Mouse (Mus musculus): ENCODE results near the gene Zfp773.
"Not testable (repeated sequence)": the region's sequence is repeated elsewhere in the genome, so short reads cannot be mapped to it uniquely, and the experiment has no call there.

The Zfp773 gene

DNA sequence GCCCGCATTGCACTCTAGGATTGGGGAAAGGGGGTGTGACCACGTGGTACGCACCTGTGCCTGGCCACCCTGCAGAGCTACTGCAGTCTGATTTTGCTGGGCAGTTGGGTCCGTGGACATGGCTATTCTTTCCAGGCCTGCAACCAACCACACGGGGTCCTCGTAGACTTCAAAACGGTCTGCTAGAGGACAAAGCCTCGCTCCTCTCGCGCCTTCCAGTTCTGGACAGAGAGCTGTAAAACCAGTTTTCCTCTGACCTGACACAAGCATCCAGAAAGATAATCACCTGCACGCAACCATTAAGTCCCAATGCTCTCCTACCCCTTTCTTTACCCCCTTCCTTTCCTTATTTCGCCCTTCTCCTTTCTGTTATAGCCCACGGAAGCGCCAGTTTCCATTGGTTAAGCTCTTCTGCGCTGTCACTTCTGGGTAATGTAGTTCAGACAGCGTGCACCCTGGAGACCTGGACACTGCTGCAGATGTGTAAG lies at the start of gene Zfp773:
Gene Zfp773 (minus strand): TSS at position 377 of the 488 bp plus-strand sequence.
- peak; percentile 80 for DNase-seq

DNA sequence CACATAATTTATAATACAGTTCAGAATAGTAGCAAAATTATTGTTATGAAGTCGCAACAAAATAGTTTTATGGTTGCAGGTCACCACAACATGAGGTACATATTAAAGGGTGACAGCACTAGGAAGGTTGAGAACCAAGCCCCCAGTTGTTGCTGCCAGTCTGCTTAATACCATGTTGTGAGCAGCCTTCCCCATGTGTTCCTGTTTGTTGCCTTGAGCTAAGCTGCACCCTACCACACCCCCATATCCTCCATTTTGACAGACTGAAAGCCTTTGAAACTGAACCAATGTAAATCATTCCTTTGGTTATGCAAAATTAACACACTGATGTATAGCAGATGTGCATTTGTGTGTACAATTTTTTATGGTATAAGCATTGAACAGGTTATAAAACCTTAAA lies 49.3 kb upstream of the Zfp773 start:
- DNase-seq: peak; percentile 1

DNA sequence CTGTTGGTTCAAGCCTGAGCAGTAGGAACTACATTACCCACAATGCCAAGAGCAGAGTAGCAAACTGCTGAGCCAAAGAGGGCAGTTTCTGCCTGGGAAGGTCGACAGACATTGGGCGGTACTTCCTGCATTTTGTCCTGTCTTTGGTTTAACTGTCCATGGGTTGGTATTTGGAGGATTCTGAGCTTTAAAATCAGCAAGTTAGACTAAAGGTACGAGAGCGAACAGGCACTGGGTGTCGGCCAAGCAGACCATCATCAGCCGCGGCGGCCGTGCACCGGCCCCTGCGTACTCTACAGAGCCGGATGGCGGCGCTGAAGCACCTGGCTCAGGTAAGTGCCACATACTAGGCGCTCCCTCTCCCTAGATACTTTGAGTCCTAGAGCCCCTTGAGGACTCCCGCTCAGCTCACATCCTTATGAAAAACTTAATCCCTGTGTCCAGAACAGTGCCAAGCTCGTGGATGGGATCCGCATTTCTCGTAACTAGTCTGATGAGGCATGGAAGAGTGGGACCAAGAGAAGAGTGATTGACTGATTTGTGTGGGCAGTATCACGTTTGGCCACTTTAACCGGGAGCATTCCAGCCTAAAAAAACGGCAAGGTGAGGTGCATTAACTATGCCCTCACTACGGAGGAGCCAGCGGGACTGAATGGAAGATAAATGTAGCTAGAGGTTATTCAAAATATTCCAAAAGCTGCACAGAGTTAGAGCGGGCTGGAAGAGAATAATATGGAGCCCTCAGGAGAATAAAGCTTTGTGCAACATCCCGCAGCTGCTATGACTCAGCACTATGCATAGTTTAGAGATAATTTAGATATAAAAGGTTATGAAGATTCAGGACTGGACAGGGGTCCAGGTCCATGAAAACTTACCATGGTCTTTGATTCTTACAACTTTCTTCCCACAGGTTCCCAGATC lies 34.9 kb upstream of the Zfp773 start, which contains the start of gene Zfp418:
Gene Zfp418 (plus strand): TSS at position 104 of the 921 bp plus-strand sequence.
- peak; percentile 75 for DNase-seq

DNA sequence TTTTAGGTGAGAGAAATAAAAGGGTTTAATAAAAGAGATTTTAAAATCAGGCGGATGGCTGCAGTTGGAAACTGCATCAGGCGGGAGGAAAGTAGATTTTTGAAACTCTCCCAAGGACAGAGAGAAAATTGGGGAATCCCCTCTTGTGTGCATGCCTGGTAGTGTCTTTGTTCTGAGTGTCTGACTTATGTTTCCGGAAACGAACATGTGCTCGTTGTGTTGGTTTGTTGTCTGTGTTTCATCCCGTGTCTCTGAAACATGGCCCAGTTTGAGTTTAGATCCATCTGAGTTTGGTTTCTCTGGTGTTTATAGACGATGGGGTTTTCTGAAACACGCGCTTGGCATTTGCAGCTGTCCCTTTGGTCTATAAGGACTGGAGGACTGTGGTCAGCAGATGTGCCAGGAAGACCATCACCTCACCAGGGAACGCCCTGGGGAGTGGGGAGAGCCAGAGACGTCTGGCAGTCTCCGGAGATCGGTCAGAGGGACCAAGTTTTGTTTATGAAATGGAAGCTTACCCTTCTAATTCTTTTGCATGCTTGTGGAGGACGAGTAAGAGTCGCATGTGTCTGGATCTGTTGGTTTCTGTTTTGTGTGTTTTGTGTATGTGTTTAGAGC lies 9.5 kb upstream of the Zfp773 start:
- DNase-seq: no peak

DNA sequence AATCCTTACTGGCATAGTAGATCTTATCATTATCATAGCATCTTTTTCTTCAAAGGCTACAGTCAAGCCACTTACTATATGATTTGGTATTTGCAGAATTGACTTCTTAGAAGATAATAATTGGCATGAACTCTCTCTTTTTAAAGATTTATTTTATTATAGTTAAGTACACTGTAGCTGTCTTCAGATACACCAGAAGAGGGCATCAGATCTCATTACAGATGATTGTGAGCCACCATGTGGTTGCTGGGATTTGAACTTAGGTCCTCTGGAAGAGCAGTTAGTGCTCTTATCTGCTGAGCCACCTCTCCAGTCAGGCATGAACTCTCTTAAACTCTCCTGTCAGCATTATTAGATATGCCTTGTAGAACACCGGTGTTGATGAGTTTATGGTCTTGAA lies 7.7 kb upstream of the Zfp773 start:
- DNase-seq: no peak

DNA sequence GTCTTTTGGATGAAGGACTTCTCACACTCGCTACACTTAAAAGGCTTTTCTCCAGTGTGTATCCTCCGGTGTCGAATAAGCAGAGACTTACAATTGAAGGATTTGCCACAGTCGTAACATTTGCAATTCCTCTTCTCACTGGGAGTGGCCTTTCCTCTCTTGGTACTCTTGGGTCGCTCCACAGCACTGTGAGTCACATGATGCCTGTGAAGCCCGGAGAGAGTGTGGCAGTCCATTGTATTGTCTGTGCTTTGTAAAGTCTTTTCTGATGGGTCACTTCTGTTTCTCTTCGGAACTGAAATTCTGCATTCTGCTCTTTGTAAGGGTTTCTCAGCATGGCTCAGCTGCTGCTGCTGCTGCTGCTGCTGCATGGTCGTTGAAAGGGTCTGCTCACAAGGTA lies 3.8 kb downstream of the Zfp773 start:
- no peak for DNase-seq

DNA sequence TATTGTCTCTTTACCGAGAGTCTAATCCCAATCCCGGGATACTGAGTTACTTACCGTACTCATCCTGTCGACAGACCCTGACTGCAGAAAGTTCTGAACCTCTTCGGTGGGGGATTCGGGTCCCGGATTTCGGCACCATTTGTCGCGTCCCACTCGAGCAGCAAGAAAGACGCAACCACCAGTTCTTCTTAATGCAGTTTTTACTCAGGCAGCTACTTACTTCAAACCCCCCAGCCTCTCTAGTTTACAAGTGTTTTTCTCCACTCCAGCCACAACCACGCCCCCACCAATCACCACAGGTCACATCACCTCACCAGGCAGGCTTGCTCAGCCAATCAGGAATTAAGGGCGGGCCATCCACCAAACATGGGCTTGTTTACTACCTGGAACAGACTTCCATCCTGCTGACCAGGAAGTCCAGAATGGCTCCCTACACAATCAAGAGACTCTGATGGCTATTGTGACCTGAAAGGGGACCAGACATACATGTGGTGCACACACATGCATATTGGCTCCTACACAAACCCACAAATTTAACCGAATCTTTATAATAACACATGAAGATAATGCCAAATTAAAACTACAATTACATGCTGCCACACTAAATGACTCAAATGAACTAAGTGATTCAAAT lies 5.9 kb downstream of the Zfp773 start:
- DNase-seq: not testable (repeated sequence)

DNA sequence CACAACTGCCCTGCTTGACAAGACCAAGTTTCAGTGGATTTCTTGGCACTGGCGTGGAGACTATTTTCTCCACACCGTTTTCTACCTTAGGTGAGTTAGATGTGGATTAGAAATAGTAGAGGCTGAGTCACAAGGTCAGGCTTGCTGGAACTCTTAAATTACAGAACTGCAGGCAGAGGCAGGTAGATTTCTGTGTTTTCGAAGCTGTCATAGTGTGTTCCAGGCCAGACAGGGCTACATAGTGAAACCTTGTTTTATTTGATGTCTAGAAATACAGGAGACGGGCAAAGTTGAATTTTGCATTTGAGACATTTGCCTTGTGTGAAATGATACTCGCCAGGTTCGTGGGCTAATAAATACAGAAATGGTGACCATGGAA lies 15.0 kb downstream of the Zfp773 start:
- DNase-seq: no peak

DNA sequence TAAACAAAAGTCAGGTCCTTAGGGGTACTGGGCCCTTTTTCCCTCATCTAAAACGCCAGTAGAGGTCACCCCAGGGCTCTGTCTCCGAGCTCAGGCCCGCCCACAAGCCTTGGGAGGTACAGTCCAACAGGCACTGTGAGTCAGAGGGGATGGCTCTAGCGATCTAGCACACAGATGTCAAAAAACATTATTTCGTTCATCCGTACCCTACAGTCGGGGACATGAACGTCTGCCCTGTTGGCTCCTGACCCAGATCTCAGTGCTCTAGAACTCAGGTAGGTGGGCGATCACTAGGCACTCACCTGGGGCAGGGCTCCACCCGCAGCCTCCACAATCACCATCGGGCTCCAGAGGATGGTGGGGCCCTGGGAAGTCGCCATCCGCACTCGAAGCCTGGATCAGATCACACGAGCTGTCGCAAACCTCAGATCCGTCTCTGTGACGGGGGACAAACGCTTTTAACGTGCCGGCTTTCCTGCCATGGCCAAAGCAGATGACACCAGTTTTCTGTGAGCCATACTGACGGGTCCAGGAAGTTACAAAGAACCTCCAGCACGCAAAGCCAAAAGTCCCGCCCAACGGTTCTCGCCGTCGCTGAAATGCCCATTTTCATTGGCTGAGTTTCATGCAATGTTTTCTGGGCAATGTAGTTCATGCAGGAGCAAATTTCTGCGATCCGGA lies 15.5 kb downstream of the Zfp773 start, which contains the start of gene Zfp954:
Gene Zfp954 (minus strand): TSS at position 568 of the 681 bp plus-strand sequence.
- DNase-seq: peak; percentile 91

DNA sequence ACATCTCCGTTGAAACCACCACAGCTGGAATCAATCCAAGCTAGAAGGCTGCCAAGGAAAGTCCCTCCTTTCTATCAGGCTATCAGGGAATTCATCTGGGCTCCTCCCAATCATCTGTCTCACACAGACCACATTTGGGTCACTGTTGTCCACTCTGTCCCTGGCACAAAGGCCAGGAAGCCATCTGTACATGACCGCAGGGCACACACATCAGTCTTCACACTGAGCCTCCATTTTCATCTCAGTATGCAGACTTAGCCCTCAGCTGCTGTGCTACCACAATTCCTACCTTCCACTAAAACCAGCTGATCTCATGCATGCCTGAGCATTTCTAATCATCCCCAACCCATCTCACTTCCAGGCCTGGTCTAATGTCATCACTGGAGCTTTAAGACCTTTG lies 18.1 kb downstream of the Zfp773 start:
- no peak for DNase-seq

DNA sequence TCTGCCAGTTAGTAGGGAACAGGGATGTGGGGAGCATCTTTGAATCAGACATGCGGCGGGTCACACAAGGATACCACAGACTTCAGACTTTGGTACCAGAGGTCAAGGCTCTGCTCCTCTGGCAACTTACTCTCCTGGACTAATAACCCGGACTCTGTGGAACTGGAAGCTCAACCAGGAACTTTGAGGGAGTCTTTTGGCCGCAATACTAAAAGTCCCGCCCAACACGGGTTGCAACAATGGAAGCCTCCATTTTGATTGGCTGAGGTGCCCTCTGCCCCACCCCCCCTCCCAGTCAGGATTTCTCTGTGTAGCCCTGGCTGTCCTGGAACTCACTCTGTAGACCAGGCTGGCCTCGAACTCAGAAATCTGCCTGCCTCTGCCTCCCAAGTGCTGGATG lies 28.1 kb downstream of the Zfp773 start:
- DNase-seq: no peak

All from embryo, embryonic 11 days (tissue).